Comparison of ENCODE assay signal across 8 mouse cellular contexts in the genomic region with DNA sequence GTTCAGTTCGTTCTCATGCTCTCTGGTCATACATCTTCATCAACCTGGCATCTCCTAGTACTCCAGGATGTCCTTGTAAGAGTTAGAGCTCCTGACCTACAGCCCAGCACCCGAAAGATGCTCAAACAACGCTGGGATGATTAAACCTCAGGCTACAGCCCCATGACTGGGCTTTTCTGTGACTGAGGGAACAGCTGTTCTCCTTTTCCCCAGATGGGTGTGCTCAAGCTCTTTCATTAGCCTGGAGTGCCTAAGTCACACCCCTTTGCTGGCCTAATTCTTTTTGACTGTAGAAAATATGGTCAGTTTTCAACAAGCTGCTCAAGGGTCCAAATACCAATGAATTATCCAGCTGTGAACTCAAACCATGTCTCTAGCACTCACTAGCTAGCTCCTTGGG. TPM values are rescaled to one million over a fixed set of nuclear protein-coding genes. Genes with fewer than 3 reads are reported as not detected.
A peak's percentile ranks its signal among the peaks of the same experiment; 100 is the strongest.
DNase-seq lines count a peak whose midpoint lies in the region; ATAC-seq lines count a peak whose summit lies in the region.

No protein-coding gene starts in this region.

- intact Hi-C loops in heart, postnatal 36 days (cut with DNase I): loop anchor here (1.0 to 5.0 kb wide), 4 partner anchors 146 to 449 kb away; a partner anchor contains a TSS

- no peaks in the 10 kb centered on the region for H3K36me3 ChIP-seq in forebrain, embryonic 14.5 days (ENCODE audit: control insufficient read depth, insufficient read depth, low read length)
- H3K36me3 ChIP-seq in forebrain, embryonic 11.5 days (ENCODE audit: control insufficient read depth, insufficient read depth, low read length): no peaks in the 10 kb centered on the region
- H3K36me3 ChIP-seq in midbrain, embryonic 13.5 days: no peaks in the 10 kb centered on the region
- H3K36me3 ChIP-seq in midbrain, embryonic 11.5 days (ENCODE audit: control insufficient read depth, insufficient read depth, low read length): no peaks in the 10 kb centered on the region

- H3K9me3 ChIP-seq in forebrain, embryonic 14.5 days (replicated peaks; ENCODE audit: control insufficient read depth, low read length): no peaks in the 10 kb centered on the region
- H3K9me3 ChIP-seq in forebrain, embryonic 11.5 days (ENCODE audit: control insufficient read depth, low read length): no peaks in the 10 kb centered on the region; the same call in 1 of the 2 replicates
- H3K9me3 ChIP-seq in midbrain, embryonic 13.5 days: no peaks in the 10 kb centered on the region
- no peaks in the 10 kb centered on the region for H3K9me3 ChIP-seq in midbrain, embryonic 11.5 days (ENCODE audit: control insufficient read depth, low read length)

- DNase-seq in forebrain, embryonic 14.5 days (ENCODE audit: low spot score): peak; percentile 69
- DNase-seq in forebrain, embryonic 11.5 days (ENCODE audit: low spot score): no peak
- no peak for DNase-seq in midbrain, embryonic 11.5 days (ENCODE audit: low spot score, missing footprints)
- peak; percentile 55 for DNase-seq in Muller cell, postnatal 12 days (ENCODE audit: inconsistent ontology term)
- peak; percentile 37 to 40 for DNase-seq in heart, postnatal 36 days
- DNase-seq in lung, postnatal 14 days: peak; percentile 49
- no peak for DNase-seq in urinary bladder, postnatal 10 days (ENCODE audit: low spot score)

- H3K9ac ChIP-seq in forebrain, embryonic 14.5 days (ENCODE audit: low read length): no peak overlapping the region
- H3K9ac ChIP-seq in forebrain, embryonic 11.5 days (ENCODE audit: low read length): no peak overlapping the region
- no peak overlapping the region for H3K9ac ChIP-seq in midbrain, embryonic 13.5 days (replicated peaks)
- H3K9ac ChIP-seq in midbrain, embryonic 11.5 days (ENCODE audit: low read length): no peak overlapping the region

- no peak for ATAC-seq in forebrain, embryonic 14.5 days
- no peak for ATAC-seq in forebrain, embryonic 11.5 days (replicated peaks; ENCODE audit: low FRiP score)
- peak; percentile 34; the same call in 1 of the 2 replicates for ATAC-seq in midbrain, embryonic 13.5 days
- ATAC-seq in midbrain, embryonic 11.5 days (ENCODE audit: low FRiP score): no peak

- peaks cover 15% of the 10 kb centered on the region for H3K4me1 ChIP-seq in forebrain, embryonic 14.5 days (ENCODE audit: control insufficient read depth, insufficient read depth, low read length)
- peaks cover 14% of the 10 kb centered on the region; the same call in 1 of the 2 replicates for H3K4me1 ChIP-seq in forebrain, embryonic 11.5 days (replicated peaks; ENCODE audit: control insufficient read depth, insufficient read depth, low read length)
- H3K4me1 ChIP-seq in midbrain, embryonic 13.5 days (replicated peaks): peaks cover 29% of the 10 kb centered on the region
- peaks cover 30% of the 10 kb centered on the region for H3K4me1 ChIP-seq in midbrain, embryonic 11.5 days (ENCODE audit: control insufficient read depth, insufficient read depth, low read length)

- peaks cover 5% of the 10 kb centered on the region; the same call in 1 of the 2 replicates for H3K27me3 ChIP-seq in forebrain, embryonic 14.5 days (replicated peaks; ENCODE audit: control insufficient read depth, insufficient read depth, low read length)
- H3K27me3 ChIP-seq in forebrain, embryonic 11.5 days (ENCODE audit: control insufficient read depth, insufficient read depth, low read length): peaks cover 21% of the 10 kb centered on the region
- peaks cover 35% of the 10 kb centered on the region for H3K27me3 ChIP-seq in midbrain, embryonic 13.5 days
- peaks cover 4% of the 10 kb centered on the region; the same call in 1 of the 2 replicates for H3K27me3 ChIP-seq in midbrain, embryonic 11.5 days (ENCODE audit: control insufficient read depth, insufficient read depth, low read length)

- WGBS in forebrain, embryonic 14.5 days: 39% methylated on average over 3 of the region's 3 CpGs
- WGBS in forebrain, embryonic 11.5 days: 40% methylated on average over 3 of the region's 3 CpGs
- 49% methylated on average over 3 of the region's 3 CpGs for WGBS in midbrain, embryonic 13.5 days
- WGBS in midbrain, embryonic 11.5 days: 55% methylated on average over 3 of the region's 3 CpGs

- H3K4me2 ChIP-seq in forebrain, embryonic 14.5 days (ENCODE audit: low read length): no peak overlapping the region
- H3K4me2 ChIP-seq in forebrain, embryonic 11.5 days (ENCODE audit: low read depth, low read length, severe bottlenecking): no peak overlapping the region
- H3K4me2 ChIP-seq in midbrain, embryonic 13.5 days (replicated peaks): no peak overlapping the region
- no peak overlapping the region for H3K4me2 ChIP-seq in midbrain, embryonic 11.5 days

- no peak overlapping the region for H3K27ac ChIP-seq in forebrain, embryonic 14.5 days (ENCODE audit: low read depth, low read length)
- H3K27ac ChIP-seq in forebrain, embryonic 11.5 days (ENCODE audit: low read depth, low read length): no peak overlapping the region
- no peak overlapping the region for H3K27ac ChIP-seq in midbrain, embryonic 13.5 days
- H3K27ac ChIP-seq in midbrain, embryonic 11.5 days (ENCODE audit: low read depth, low read length): no peak overlapping the region

- H3K4me3 ChIP-seq in forebrain, embryonic 14.5 days (ENCODE audit: low read depth, low read length): no peak overlapping the region
- H3K4me3 ChIP-seq in forebrain, embryonic 11.5 days (ENCODE audit: low read depth, low read length): no peak overlapping the region
- H3K4me3 ChIP-seq in midbrain, embryonic 13.5 days (replicated peaks): no peak overlapping the region
- no peak overlapping the region for H3K4me3 ChIP-seq in midbrain, embryonic 11.5 days (ENCODE audit: low read depth, low read length)

RNA-seq across cellular contexts. Expression of a gene that starts 2.7 kb away (rescaled TPM):
- 33.9 and 36.4 TPM in 2 replicates for polyA plus RNA-seq in forebrain, embryonic 14.5 days (2014; fragmentation: Nextera tagmentation; extraction: Ambion mirVana)
- polyA plus RNA-seq in forebrain, embryonic 11.5 days (2014; fragmentation: Nextera tagmentation; extraction: Ambion mirVana): 77.4 and 89.1 TPM in 2 replicates
- polyA plus RNA-seq in midbrain, embryonic 13.5 days (2015; fragmentation: Nextera tagmentation; extraction: Ambion mirVana): 46.7 and 49.5 TPM in 2 replicates
- 83.8 and 85.1 TPM in 2 replicates for polyA plus RNA-seq in midbrain, embryonic 11.5 days (2014; fragmentation: Nextera tagmentation; extraction: Ambion mirVana)
- total RNA-seq in heart, postnatal 36 days (2021): 10 to 100 TPM; 72.1 to 74.7 TPM

RNA-seq across cellular contexts. Expression of a gene that starts 7.4 kb away (rescaled TPM):
- 0.17 and 0.46 TPM in 2 replicates for polyA plus RNA-seq in forebrain, embryonic 14.5 days (2014; fragmentation: Nextera tagmentation; extraction: Ambion mirVana)
- polyA plus RNA-seq in forebrain, embryonic 11.5 days (2014; fragmentation: Nextera tagmentation; extraction: Ambion mirVana): 7.1 and 7.7 TPM in 2 replicates
- polyA plus RNA-seq in midbrain, embryonic 13.5 days (2015; fragmentation: Nextera tagmentation; extraction: Ambion mirVana): 2.7 and 3.1 TPM in 2 replicates
- polyA plus RNA-seq in midbrain, embryonic 11.5 days (2014; fragmentation: Nextera tagmentation; extraction: Ambion mirVana): 11.3 and 15.4 TPM in 2 replicates
- under 1 TPM; 0.33 TPM for total RNA-seq in heart, postnatal 36 days (2021)

Comparison
In these comparisons a context has a peak if more than half of its experiments do, and no peak if none do; other contexts are left out.
1. DNase-seq: peak in forebrain, embryonic 14.5 days (single experiment), Muller cell, postnatal 12 days (single experiment), heart, postnatal 36 days (2 of 2) and lung, postnatal 14 days (single experiment); none in forebrain, embryonic 11.5 days (single experiment), midbrain, embryonic 11.5 days (single experiment) and urinary bladder, postnatal 10 days (single experiment).